Mouse (Mus musculus): ENCODE results near the gene Pim1. TPM values are rescaled to one million over a fixed set of nuclear protein-coding genes. Genes with fewer than 3 reads are reported as not detected.
"Not testable (repeated sequence)": the region's sequence is repeated elsewhere in the genome, so short reads cannot be mapped to it uniquely, and the experiment has no call there.

Gene Pim1
- total RNA-seq, 2 experiments from 2014 or later: 22.1 to 32.7 TPM

DNA sequence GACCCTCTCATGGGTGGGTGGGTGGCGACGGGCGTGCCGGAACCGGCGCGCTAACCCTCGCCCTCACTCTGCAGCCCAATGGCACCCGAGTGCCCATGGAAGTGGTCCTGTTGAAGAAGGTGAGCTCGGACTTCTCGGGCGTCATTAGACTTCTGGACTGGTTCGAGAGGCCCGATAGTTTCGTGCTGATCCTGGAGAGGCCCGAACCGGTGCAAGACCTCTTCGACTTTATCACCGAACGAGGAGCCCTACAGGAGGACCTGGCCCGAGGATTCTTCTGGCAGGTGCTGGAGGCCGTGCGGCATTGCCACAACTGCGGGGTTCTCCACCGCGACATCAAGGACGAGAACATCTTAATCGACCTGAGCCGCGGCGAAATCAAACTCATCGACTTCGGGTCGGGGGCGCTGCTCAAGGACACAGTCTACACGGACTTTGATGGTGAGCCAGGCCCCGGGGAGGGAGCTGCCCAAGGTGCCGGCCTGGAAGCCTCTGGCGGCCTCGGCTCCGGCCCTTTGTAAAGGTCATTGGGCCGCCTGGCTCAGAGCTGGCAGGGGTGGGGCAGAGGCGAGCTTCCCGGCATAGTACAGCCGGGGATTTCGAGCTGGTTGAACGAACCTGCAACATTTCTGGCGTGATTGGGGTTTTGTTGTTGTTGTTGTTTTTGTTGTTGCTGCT lies 1.2 kb downstream of the Pim1 start:
- intact Hi-C loops (cut with DNase I): loop anchor here (1.0 to 2.0 kb wide), 2 partner anchors 33 to 94 kb away; no protein-coding TSS in a partner anchor
- DNase-seq (ENCODE audit: low spot score): peak; percentile 35

DNA sequence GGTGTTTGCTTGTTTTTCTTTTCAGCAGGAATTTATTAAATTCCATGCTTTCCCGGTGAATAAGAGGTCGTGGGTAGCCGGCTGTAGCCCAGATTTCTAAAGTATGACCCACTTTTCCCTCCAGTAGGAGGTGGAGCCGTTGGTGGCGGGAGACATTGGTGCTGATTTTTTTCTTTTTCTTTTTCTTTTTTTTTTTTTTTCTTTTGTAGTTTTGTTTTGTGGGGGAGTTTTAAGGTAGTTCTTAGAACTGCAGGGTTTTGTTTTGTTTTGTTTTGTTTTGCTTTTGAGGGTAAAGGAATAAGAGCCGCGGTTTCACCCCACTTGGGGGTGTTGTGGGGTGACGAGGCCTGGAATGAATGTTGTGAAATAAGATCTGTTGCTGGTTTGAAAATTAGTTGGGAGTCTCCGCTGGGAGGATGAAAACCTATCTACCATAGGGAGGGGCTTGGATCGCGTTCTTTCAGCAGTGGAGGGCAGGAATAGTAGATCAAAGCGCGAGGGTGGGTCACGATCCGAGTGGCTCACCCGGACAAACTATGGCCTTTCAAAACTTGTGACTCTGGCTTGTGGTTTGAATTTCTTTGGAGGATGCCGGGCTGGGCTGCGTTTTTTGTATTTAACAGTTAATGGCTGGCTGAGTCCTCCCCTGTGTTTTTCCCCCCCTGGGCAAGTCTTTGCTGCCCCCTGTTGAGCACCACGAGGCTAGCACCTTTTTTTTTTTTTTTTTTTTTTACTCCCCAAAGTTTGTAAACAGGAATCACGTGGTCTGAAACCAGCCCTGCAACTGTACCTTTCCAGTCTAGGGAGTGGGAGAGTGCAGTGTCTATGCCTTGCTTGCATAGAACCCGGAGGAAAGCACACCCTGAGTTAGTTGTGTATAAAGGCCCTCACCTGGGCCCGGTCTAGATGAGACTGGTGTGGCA lies 2.0 kb downstream of the Pim1 start:
- peak; percentile 31 for DNase-seq (ENCODE audit: low spot score)
- intact Hi-C loops (cut with DNase I): loop anchor here (1.0 kb wide), 1 partner anchor 95 kb away; no protein-coding TSS in a partner anchor

DNA sequence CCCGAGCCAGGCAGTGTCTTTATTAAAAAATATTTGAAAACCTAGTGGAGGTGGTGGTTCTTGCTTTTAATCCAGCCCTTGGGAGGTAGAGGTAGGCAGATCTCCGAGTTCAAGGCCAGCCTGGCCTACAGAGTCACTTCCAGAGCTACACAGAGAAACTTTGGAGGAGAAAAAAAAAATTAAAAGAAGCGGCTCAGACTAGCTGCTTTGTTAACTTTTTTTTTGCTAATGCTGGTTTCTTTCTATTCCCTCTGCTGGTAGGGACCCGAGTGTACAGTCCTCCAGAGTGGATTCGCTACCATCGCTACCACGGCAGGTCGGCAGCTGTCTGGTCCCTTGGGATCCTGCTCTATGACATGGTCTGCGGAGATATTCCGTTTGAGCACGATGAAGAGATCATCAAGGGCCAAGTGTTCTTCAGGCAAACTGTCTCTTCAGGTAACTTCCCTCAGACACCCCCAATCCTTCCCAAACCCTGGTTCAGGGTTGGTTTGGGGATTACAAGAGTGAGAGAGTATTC lies 3.0 kb downstream of the Pim1 start:
- intact Hi-C loops (cut with DNase I): no loop called here
- no peak for DNase-seq (ENCODE audit: low spot score)

DNA sequence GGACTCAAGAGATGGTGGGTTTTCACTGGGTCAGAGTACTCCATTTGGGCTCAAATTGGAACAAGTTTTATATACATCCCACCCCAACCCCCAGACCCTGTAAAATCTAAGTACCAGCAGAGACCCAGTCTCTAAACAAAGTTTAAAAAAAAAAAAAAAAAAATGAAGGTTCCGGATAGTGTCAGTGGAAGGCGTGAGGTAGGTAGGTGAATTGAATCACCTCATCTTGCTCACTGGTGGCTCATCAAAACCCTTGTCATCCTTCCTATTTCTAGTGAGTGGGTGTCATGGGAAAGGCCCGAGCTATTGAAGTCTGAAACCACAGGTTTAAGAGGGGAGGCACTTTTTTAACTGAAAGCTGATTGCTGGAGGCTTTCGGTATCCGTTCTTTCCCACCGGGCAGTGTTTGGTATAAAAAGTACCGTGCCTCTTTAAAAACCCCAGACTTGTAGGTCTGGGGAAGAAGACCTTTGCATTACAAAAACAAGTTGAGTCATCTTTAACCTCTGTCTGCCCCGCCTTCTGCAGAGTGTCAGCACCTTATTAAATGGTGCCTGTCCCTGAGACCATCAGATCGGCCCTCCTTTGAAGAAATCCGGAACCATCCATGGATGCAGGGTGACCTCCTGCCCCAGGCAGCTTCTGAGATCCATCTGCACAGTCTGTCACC lies 3.6 kb downstream of the Pim1 start:
- DNase-seq (ENCODE audit: low spot score): no peak
- intact Hi-C loops (cut with DNase I): no loop called here

DNA sequence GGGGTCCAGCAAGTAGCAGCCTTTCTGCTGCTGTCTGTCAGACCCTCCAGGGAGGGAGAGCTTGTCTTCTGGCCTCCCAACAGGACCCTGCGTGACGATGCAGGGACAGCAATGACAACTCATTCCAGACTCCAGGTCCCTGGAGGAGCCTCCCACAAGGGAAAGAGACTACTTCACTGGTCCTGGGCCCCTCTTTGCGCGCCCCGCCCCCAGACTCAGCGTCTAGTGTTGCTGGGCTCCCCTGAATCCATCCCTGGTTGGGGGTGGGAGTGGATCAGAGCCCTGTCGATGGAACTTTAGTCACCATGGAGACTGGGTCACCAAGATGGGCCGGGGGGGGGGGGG lies 4.2 kb downstream of the Pim1 start:
- intact Hi-C loops (cut with DNase I): no loop called here

DNA sequence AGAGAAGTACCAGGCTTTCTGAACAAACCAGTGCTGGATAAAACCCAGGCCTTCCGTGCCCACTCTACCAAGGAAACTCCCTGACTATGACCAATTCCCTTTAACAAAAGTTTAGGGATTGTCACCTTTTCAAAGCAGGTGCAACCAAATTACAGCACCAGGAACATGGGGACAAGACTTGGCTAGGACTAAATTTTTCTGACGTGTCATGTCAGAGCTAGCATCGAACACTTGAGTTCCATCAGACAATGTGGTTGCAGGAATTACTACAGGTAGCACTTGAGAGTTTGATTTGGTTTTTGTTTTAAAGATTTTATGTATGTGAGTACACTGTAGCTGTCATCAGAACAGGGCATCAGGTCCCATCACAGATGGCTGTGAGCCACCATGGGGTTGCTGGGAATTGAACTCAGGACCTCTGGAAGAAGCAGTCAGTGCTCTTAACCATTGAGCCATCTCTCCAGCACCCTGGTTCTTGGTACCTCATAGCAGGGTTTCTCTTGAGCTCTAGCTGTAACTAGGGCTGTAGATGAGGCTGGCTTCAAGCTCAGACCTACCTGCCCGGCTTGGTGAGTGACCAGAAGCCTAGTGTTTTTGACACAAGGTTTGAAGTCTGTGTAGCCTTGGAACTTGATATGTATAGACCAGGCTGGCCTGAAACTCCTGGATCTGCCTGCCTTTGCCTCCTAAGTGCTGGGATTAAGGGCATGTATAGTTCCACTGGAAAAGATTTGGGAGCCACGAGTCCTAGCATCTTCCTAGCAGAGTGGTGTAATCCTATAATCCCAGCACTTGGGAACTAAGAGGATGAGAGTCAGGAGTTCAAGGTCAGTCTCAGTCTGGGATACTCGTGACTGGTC lies 5.9 kb downstream of the Pim1 start:
- intact Hi-C loops (cut with DNase I): loop anchor here (2.0 kb wide), 1 partner anchor 14 kb away; no protein-coding TSS in a partner anchor
- DNase-seq (ENCODE audit: low spot score): no peak

More for the DNA sequence above, 4.2 kb downstream of the Pim1 start:
- no peak for DNase-seq (ENCODE audit: low spot score)

DNA sequence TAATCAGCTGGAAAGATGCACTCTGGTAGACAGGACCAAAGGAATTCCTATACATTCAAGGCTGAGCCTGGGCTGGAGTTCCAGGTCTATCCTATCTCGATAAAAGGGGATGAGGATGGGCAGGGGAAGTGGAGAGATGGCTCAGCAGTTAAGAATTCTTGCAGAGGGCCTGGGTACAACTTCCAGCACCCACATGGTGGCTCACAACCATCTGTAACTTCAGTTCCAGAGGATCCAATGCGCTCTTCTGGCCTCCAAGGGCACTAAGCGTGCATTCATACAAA lies 6.5 kb downstream of the Pim1 start:
- DNase-seq (ENCODE audit: low spot score): no peak
- intact Hi-C loops (cut with DNase I): loop anchor here (2.0 kb wide), 1 partner anchor 14 kb away; no protein-coding TSS in a partner anchor

DNA sequence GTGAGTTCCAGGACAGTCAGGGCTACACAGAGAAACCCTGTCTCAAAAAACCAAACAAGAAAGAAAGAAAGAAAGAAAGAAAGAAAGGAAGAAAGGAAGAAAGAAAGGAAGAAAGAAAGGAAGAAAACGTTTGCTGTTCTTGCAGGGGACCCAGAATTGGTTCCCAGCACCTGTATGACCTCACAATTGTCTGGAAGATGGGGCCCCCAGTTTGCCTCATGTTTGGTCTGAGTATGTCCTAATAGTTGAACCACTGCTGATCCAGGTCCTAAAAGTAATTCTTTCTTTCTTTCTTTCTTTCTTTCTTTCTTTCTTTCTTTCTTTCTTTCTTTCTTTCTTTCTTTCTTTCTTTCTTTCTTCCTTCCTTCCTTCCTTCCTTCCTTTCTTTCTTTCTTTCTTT lies 6.9 kb downstream of the Pim1 start:
- intact Hi-C loops (cut with DNase I): loop anchor here (2.0 kb wide), 1 partner anchor 13 kb away; no protein-coding TSS in a partner anchor
- not testable (repeated sequence) for DNase-seq (ENCODE audit: low spot score)

DNA sequence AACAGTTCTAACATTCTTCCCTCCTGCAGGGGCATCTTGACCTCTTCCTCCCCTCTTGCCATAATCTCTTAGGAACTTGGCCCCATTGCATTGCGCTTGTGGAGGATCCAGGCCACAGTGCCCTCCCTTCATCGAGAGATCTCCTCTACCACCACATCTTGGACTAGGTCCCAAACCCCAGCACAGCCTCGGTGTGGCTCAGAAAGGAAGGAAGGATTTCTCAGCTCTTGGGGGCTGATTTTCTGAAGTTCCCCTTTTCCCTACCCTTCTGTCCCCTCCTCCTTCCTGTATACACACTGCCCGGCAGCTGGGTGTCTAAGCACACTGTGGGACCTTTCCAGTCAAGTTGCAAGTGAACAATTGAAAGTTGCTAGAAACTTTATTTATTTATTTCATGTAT lies 7.5 kb downstream of the Pim1 start:
- intact Hi-C loops (cut with DNase I): no loop called here
- DNase-seq (ENCODE audit: low spot score): no peak

DNA sequence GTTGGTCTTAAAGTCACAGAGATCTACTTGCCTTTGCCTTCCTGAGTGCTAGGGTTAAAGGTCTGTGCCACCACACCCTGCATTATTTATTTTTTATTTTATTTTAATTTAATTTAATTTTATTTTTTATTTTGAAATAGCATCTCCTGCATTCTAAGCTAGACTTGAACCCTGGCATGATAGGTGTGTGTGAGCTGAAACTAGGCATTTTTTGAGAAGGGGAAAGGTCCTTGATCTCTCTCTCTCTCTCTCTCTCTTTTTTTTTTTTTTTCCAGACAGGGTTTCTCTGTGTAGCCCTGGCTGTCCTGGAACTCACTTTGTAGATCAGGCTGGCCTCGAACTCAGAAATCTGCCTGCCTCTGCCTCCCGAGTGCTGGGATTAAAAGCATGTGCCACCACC lies 8.4 kb downstream of the Pim1 start:
- DNase-seq (ENCODE audit: low spot score); intact Hi-C loops (cut with DNase I): not testable (repeated sequence)

DNA sequence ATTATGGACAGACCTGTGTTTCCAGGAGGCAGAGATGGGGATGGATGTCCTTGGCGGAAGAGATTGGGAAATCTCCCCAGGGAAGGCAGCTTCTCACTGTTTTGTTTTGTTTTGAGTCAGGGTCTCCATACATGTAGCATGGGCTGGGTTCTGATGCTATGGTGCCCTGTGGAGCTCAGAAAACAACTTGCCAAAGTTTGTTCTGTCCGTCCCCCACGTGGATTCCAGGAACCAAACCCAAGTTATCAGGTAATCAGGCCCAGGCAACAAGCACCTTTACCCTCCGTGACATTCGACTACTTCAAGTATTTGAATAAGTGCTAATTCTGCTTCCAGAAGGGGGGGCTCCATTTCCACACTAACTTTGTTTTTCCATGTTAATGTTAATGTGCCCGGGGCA lies 9.0 kb downstream of the Pim1 start:
- intact Hi-C loops (cut with DNase I): no loop called here
- DNase-seq (ENCODE audit: low spot score): no peak

DNA sequence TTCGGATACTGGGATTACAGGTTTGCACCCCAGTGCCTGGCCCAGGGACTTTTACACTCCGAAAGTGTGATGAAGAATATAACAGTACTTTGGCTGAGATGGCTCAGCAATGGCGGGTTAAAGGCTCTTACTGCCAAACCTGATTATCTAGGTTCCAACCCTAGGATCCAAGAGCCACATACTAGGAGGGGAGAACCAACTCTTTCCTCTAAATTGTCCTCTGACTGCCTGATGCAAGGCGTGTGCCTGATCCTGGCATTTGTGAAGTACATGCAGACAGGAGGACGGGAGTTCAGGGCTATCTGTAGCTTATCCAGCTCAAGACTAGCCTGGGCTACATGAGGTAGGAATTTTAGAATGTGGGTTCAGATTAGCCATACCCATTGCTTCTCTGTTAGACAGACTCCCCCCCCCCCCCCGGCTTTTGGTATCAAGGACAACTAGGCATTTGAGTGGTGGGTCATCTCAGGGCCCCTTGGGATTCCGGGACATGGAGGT lies 9.7 kb downstream of the Pim1 start:
- intact Hi-C loops (cut with DNase I): no loop called here
- no peak for DNase-seq (ENCODE audit: low spot score)

DNA sequence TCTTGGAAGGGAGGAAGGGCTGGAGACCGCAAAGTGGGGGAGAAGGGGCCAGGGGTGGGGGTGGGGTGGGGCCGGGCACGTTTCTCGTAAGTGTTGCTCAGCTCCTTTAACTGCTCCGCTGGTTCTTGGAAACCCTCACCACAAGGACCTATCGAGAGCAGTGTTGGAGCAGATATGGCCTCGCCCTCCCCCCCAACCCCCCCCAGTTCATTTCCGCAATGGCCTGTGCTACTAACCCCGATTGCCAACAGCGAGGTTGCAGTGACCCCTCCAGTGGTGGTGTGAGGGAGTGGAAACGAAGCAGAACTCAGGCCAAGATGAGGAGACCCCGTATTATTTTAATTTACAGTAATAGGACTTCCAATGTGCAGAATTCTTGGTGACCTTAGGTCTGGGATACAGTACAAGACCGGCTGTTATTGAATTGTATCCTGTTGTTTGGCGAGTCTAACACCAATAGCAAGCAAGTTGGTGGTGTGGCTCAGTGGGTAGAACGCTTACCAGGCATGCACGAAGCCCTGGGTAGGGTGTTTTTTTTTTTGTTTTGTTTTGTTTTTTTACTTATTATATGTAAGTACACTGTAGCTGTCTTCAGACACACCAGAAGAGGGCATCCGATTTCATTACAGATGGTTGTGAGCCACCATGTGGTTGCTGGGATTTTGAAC lies 10.4 kb downstream of the Pim1 start:
- intact Hi-C loops (cut with DNase I): no loop called here
- DNase-seq (ENCODE audit: low spot score): no peak

DNA sequence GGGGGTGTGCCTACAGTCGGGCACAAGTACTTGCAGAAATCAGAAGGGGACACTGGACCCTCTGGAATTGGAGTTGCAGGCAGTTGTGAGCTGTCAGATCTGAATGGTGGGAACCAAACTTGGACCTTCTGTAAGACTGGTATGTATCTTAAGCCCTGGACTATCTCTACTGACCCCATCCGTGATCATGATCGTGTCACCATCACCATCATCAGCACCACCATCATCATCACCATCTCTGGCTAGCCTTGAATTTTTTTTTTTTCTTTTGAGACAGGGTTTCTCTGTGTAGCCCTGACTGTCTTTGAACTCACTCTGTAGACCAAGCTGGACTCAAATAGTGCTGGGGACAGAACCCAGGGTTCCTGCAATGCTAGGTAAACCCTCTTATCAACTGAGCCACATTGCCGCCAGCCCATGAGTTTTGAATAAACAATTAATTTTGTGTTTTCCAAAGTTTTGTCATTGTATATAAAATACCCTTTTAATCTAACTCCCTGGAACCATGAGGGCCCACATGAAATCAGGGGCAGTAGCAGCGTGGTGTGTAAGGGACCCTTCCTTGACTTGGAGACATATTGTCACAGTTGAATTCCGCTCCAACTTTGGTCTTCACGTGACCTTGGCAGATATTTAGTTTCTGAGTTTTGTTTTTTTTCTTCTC lies 11.6 kb downstream of the Pim1 start:
- intact Hi-C loops (cut with DNase I): no loop called here
- no peak for DNase-seq (ENCODE audit: low spot score)

DNA sequence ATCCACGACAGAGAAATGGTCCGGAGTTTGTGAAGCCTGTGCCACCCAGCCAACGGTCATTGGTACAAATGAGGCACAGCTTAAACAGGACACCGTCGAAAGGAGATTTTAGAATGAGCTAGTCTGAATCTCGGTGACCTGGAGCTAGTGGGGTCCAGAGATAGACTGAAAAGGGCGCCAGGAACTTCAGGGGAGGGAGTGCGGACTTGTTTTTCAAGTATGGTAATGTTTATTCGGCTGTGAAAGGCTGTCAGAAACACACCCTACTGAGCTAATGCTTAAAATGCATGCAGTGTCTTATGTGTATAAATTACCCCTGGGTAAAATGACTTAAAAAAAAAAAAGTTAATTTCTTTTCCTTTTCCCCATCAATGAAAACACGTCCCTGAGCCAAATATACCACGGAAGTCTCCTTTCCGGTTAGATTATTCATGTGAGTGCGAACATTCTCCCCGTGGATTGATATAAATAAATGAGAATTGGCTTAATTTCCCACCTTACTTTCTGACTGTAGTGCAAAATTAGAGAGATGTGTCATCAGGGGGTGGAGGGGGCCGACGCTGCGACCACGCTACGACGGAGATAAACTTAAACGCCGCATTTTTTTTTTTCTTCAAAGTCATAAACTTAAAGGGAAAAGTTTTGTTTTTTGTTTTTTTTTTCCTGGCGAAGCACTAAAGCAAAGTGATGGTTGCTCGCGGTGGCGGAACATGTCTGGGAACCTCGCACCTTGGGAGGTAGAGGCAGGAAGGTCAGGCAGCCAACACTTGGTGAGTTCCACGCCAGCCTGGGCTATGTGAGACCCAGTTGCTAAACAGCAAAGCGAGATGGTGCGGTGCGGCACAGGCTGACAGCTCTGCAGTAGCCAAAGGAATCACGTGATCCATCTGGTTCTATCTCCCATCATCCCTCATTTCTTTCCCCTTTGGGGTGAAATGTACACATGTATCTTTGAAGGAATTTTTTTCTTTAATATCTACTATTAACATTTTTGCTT lies 12.4 kb downstream of the Pim1 start:
- no peak for DNase-seq (ENCODE audit: low spot score)
- intact Hi-C loops (cut with DNase I): no loop called here

DNA sequence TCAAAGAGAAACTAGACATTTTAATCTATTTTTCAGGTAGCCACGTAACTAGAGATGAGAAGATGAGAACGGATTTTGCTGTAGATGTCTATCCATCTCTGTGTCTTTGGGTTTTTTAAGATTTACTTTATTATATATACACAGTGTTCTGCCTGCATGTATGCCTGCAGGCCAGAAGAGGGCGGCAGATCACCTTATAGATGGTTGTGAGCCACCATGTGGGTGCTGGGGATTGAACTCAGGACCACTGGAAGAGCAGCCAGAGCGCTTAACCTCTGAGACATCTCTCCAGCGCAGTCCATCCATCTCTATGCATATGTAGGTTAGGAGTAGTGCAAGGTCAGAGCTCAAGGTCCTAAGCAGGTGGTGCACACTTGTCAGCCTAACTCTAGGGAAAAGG lies 13.1 kb downstream of the Pim1 start:
- no peak for DNase-seq (ENCODE audit: low spot score)
- intact Hi-C loops (cut with DNase I): no loop called here

DNA sequence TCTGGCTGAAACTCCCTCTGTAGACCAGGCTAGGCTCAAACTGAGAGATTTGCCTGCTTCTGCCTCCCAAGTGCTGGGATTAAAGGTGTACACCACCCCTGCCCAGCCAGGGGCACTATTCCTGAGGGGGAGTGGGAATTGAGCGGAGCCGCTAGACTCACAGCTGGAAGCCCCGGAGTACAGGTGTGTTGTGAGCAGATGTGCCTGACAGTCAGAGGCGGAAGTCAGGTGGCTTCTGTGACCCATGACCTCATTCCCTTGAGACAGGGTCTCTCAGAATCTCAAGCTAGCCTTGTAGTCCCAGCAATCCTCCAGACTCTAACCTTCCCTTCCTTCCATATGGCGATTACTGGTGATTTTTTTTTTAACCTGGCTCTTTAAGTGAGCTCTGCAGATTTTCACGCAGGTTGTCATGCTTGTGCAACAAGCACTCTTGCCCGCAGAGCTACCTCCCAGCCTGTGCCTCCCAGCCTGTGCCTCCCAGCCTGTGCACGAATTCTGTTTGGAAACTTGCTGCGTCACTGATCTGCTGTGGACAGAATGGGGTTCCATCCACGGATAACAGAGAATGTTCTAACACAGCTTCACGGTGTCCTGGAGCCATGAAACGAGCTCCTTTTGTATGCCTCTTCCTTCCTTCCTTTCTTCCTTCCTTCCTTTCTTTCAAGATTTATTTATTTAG lies 18.5 kb downstream of the Pim1 start:
- DNase-seq (ENCODE audit: low spot score): no peak
- intact Hi-C loops (cut with DNase I): no loop called here
